Mouse (Mus musculus): ENCODE measurements around the gene Tmcc3. TPM values are rescaled to one million over a fixed set of nuclear protein-coding genes. Genes with fewer than 3 reads are reported as not detected.

Tmcc3 gene
- polyA plus RNA-seq, 1 experiment from 2014 or later = 11.3 TPM

DNA sequence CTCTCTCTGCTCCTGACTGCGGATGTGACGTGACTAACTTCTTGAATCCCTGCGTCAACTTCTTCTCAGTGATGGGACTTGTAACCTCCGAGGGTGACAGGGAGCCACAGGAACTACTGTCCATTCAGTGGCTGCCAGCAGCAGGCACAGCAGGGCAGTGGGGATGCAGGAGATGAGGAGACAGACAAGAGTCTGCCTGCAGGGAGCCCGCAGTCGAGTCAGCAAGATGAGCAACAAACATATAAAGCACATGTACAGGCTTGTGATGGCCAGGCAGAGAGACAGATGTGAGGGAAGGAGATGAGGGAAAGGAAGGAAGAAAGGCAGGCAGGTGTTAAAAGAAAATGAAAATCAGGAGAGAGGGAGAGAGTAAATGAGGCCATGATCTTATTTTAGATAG, 308.8 kb downstream of the Tmcc3 start:
- Histone ChIP-seq H3K4me3 (replicated peaks; ENCODE audit: low read depth, low read length) (no peak overlapping the region), H3K9me3 (ENCODE audit: control insufficient read depth, low read length) (no peaks in the 10 kb centered on the region), H3K4me2 (ENCODE audit: low read length) (no peak overlapping the region), H3K36me3 (ENCODE audit: control insufficient read depth, insufficient read depth, low read length) (no peaks in the 10 kb centered on the region), H3K27ac (replicated peaks; ENCODE audit: low read depth, low read length) (no peak overlapping the region), H3K27me3 (ENCODE audit: control insufficient read depth, insufficient read depth, low read length) (no peaks in the 10 kb centered on the region), H3K9ac (replicated peaks; ENCODE audit: low read length) (no peak overlapping the region), H3K4me1 (ENCODE audit: control insufficient read depth, insufficient read depth, low read length) (peaks cover 35% of the 10 kb centered on the region)
- DNase-seq = no peak
- WGBS = 62% methylated on average over 6 of the region's 6 CpGs
- ATAC-seq (ENCODE audit: low FRiP score, low TSS enrichment) = no peak

DNA sequence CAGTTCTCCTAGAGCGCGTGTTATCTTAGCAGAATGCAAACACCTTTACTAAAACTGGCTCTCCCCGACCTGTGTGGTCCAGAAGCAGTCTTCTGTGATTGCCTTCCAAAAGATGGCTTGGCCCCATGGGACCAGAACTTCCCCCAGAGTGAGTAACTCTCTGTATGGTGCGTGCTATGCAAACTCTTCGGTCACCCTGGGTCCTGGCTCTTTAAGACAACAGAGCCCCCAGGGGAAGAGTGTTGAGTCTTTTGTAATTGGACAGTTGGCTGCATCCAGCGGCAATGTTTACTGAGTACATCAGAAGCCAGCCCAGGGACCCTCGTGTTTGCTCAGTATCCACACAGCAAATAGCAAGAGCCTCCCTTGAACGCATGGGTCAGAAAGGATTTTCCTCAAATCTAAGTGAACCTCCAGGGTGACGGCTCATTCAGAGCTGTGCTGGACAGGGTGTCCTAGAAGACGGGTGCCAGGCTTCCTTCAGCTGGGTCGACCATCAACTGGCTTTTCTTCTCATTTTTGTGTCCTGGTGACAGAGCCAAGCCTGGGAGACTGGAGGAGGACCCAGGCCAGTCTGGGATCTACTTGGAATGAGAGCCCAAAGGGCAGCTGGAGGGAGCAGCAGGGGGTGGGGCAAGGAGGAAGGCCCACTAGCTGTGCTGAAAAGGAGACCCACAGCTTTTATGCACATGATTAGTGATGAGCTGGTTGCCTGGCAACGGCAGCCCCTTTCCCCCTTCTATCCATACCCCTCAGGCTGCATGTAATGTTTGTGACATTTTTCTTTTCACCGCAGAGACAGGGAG, 309.9 kb downstream of the Tmcc3 start:
- peak; percentile 85 for ATAC-seq (ENCODE audit: low FRiP score, low TSS enrichment)
- Histone ChIP-seq H3K9ac (replicated peaks; ENCODE audit: low read length) (peak overlapping the region; percentile 24; the same call in 1 of the 2 replicates), H3K4me1 (ENCODE audit: control insufficient read depth, insufficient read depth, low read length) (peaks cover 35% of the 10 kb centered on the region), H3K27ac (replicated peaks; ENCODE audit: low read depth, low read length) (peak overlapping the region; percentile 89), H3K27me3 (ENCODE audit: control insufficient read depth, insufficient read depth, low read length) (no peaks in the 10 kb centered on the region), H3K36me3 (ENCODE audit: control insufficient read depth, insufficient read depth, low read length) (no peaks in the 10 kb centered on the region), H3K4me2 (ENCODE audit: low read length) (peak overlapping the region; percentile 48), H3K4me3 (replicated peaks; ENCODE audit: low read depth, low read length) (no peak overlapping the region), H3K9me3 (ENCODE audit: control insufficient read depth, low read length) (no peaks in the 10 kb centered on the region)
- 3% methylated on average over 13 of the region's 13 CpGs for WGBS
- peak; percentile 87 for DNase-seq

DNA sequence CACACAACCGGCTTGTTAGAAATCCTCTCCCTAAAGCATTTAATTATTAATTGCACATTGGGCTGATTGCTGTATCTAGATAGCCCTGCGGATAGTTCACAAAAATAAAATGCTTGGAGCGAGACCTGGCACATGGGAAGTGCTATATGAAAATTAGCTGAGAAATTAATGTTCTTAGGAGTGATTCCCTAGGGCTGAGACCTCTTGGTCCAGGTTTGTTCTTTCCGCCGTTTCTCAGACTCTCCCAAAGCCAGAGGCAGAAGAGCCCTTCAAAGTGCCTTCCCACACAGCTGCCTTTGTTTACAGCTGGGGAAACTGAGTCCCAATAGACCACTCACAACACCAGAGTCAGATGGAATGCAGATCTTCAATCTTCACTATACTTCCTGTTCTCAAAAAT, 310.5 kb downstream of the Tmcc3 start:
- Histone ChIP-seq H3K9me3 (ENCODE audit: control insufficient read depth, low read length) (no peaks in the 10 kb centered on the region), H3K4me1 (ENCODE audit: control insufficient read depth, insufficient read depth, low read length) (peaks cover 35% of the 10 kb centered on the region), H3K4me3 (replicated peaks; ENCODE audit: low read depth, low read length) (no peak overlapping the region), H3K4me2 (ENCODE audit: low read length) (peak overlapping the region; percentile 48), H3K27ac (replicated peaks; ENCODE audit: low read depth, low read length) (peak overlapping the region; percentile 89), H3K9ac (replicated peaks; ENCODE audit: low read length) (no peak overlapping the region), H3K36me3 (ENCODE audit: control insufficient read depth, insufficient read depth, low read length) (no peaks in the 10 kb centered on the region), H3K27me3 (ENCODE audit: control insufficient read depth, insufficient read depth, low read length) (no peaks in the 10 kb centered on the region)
- 5% methylated on average over 5 of the region's 5 CpGs for WGBS
- ATAC-seq (ENCODE audit: low FRiP score, low TSS enrichment) (peak; percentile 13; the same call in 1 of the 2 replicates), DNase-seq (no peak)

DNA sequence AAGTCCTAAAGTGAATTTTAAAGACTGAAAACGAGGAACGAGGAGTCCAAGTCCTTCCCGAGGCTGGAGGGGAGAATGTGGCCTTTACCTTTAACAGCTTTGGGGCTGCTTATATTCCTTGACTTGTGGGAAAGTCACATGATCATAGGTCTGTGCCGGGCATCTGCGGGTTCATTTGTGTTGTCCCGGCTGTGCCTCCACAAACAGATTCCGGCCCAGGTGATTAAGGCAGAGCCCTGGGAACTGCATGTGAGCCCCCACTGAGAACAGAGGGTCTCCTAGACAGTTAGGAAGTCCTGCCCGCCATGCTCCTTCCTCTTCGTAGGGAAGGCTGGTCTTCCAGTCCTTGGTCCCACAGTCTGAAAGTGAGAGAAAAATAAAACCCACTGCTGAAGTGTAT, 311.1 kb downstream of the Tmcc3 start:
- WGBS = 23% methylated on average over 9 of the region's 9 CpGs
- Histone ChIP-seq H3K27me3 (ENCODE audit: control insufficient read depth, insufficient read depth, low read length) (no peaks in the 10 kb centered on the region), H3K4me3 (replicated peaks; ENCODE audit: low read depth, low read length) (no peak overlapping the region), H3K27ac (replicated peaks; ENCODE audit: low read depth, low read length) (peak overlapping the region; percentile 89), H3K4me2 (ENCODE audit: low read length) (peak overlapping the region; percentile 48), H3K9me3 (ENCODE audit: control insufficient read depth, low read length) (no peaks in the 10 kb centered on the region), H3K9ac (replicated peaks; ENCODE audit: low read length) (no peak overlapping the region), H3K4me1 (ENCODE audit: control insufficient read depth, insufficient read depth, low read length) (peaks cover 35% of the 10 kb centered on the region), H3K36me3 (ENCODE audit: control insufficient read depth, insufficient read depth, low read length) (no peaks in the 10 kb centered on the region)
- ATAC-seq (ENCODE audit: low FRiP score, low TSS enrichment) (no peak), DNase-seq (peak; percentile 47)

DNA sequence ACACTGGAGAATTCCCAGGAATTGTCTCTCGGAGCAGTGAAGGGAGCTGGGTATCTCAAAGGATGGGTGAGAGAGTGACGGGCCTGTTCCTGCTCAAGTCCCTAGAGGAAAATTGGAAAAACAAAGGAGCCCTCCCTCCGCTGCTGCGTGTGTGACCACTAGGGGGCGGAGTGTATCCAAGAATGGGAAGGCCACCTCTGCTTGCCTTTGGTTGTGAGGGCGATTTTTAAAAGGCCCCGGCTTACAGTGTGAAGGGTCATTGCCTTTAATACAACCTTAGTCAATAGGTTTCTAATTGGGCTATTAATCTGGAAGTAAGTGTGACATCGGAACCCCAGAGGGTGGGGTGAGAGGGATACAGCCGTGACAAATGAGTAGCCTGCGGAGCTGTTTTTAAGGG, 311.9 kb downstream of the Tmcc3 start:
- no peaks in the 10 kb centered on the region for H3K36me3 ChIP-seq (ENCODE audit: control insufficient read depth, insufficient read depth, low read length)
- no peaks in the 10 kb centered on the region for H3K27me3 ChIP-seq (ENCODE audit: control insufficient read depth, insufficient read depth, low read length)

DNA sequence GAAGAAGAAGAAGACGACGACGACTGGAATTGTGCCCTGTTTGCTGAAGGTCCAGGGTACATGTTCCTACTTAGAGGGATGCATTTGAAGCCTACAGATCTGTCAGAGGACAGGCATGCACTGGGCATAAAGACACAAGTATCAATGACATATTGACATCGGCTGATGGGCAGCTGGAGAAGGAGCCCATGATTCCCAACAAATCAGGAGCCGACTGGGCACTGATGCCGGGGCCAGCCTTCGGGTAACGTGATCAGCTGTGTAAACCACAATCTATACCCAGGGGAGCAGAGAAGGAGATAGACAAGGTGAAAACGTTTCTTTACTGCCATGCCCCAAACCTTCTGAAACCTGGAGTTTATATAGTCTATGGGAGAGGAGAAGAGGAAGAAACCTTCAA, 313.3 kb downstream of the Tmcc3 start:
- Histone ChIP-seq H3K27ac (replicated peaks; ENCODE audit: low read depth, low read length) (no peak overlapping the region), H3K4me2 (ENCODE audit: low read length) (no peak overlapping the region), H3K4me1 (ENCODE audit: control insufficient read depth, insufficient read depth, low read length) (peaks cover 35% of the 10 kb centered on the region), H3K9me3 (ENCODE audit: control insufficient read depth, low read length) (no peaks in the 10 kb centered on the region), H3K4me3 (replicated peaks; ENCODE audit: low read depth, low read length) (no peak overlapping the region), H3K36me3 (ENCODE audit: control insufficient read depth, insufficient read depth, low read length) (no peaks in the 10 kb centered on the region), H3K27me3 (ENCODE audit: control insufficient read depth, insufficient read depth, low read length) (no peaks in the 10 kb centered on the region), H3K9ac (replicated peaks; ENCODE audit: low read length) (no peak overlapping the region)
- 90% methylated on average over 9 of the region's 9 CpGs for WGBS
- DNase-seq (no peak), ATAC-seq (ENCODE audit: low FRiP score, low TSS enrichment) (no peak)

More for the DNA sequence above, 311.9 kb downstream of the Tmcc3 start:
- ATAC-seq (ENCODE audit: low FRiP score, low TSS enrichment) = peak; percentile 63
- peak; percentile 93 for DNase-seq
- no peak overlapping the region for H3K4me3 ChIP-seq (replicated peaks; ENCODE audit: low read depth, low read length)
- 2% methylated on average over 10 of the region's 10 CpGs for WGBS
- peaks cover 35% of the 10 kb centered on the region for H3K4me1 ChIP-seq (ENCODE audit: control insufficient read depth, insufficient read depth, low read length)
- H3K9ac ChIP-seq (replicated peaks; ENCODE audit: low read length) = no peak overlapping the region
- H3K27ac ChIP-seq (replicated peaks; ENCODE audit: low read depth, low read length) = peak overlapping the region; percentile 89
- no peaks in the 10 kb centered on the region for H3K9me3 ChIP-seq (ENCODE audit: control insufficient read depth, low read length)
- no peak overlapping the region for H3K4me2 ChIP-seq (ENCODE audit: low read length)

DNA sequence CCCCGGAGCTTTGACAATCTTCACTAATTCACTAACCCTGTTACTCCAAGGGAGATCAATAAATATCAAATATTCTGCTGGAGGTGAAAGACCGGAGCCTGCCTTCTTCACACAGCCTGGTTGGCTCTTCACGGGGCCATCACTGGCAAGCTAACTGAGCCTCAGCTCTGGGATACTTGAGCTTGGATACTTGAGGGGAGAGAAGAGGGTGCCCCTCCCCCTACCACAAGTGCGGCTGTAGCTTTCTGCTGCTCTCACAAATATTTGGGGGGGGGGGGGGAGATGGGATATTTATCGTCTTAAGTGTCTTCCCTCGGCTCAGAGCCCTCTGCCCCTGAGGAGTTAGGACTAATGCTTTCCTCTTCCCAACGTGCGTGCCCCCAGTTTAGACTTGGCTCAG, 313.9 kb downstream of the Tmcc3 start:
- no peak overlapping the region for H3K27ac ChIP-seq (replicated peaks; ENCODE audit: low read depth, low read length)
- no peak overlapping the region for H3K9ac ChIP-seq (replicated peaks; ENCODE audit: low read length)
- WGBS = 80% methylated on average over 8 of the region's 8 CpGs
- H3K4me2 ChIP-seq (ENCODE audit: low read length) = no peak overlapping the region
- DNase-seq = no peak
- H3K36me3 ChIP-seq (ENCODE audit: control insufficient read depth, insufficient read depth, low read length) = no peaks in the 10 kb centered on the region
- no peaks in the 10 kb centered on the region for H3K27me3 ChIP-seq (ENCODE audit: control insufficient read depth, insufficient read depth, low read length)
- H3K4me1 ChIP-seq (ENCODE audit: control insufficient read depth, insufficient read depth, low read length) = peaks cover 33% of the 10 kb centered on the region
- H3K9me3 ChIP-seq (ENCODE audit: control insufficient read depth, low read length) = no peaks in the 10 kb centered on the region
- no peak overlapping the region for H3K4me3 ChIP-seq (replicated peaks; ENCODE audit: low read depth, low read length)
- no peak for ATAC-seq (ENCODE audit: low FRiP score, low TSS enrichment)

DNA sequence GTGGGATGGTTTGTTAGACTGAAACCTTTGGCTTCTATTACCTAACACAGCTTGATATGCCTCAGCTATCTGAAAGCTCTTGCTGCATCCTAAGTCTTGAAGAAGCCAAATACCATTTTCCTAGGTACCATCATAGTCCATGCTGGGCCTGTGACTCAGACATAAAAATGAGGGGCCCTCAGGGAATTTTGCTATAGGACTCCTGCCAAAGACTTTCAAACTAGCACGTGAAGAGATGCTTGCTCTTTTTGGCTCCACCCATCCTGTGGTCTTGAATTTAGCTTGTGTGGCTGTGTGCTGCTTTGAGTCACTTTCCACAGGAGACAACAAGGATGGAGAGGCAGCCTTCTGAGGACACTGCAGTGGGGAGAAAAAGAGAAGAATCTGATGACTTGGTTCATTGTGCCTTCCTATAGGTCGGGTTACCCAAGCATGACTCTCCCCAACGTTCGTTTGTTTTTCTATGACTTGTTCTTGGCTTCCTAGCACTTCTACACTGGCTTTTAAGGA, 319.1 kb downstream of the Tmcc3 start:
- 71% methylated on average over 4 of the region's 4 CpGs for WGBS
- Histone ChIP-seq H3K9me3 (ENCODE audit: control insufficient read depth, low read length) (no peaks in the 10 kb centered on the region), H3K9ac (replicated peaks; ENCODE audit: low read length) (no peak overlapping the region), H3K4me1 (ENCODE audit: control insufficient read depth, insufficient read depth, low read length) (no peaks in the 10 kb centered on the region), H3K27me3 (ENCODE audit: control insufficient read depth, insufficient read depth, low read length) (no peaks in the 10 kb centered on the region), H3K27ac (replicated peaks; ENCODE audit: low read depth, low read length) (no peak overlapping the region), H3K36me3 (ENCODE audit: control insufficient read depth, insufficient read depth, low read length) (no peaks in the 10 kb centered on the region), H3K4me3 (replicated peaks; ENCODE audit: low read depth, low read length) (no peak overlapping the region), H3K4me2 (ENCODE audit: low read length) (no peak overlapping the region)
- ATAC-seq (ENCODE audit: low FRiP score, low TSS enrichment) = no peak
- no peak for DNase-seq

DNA sequence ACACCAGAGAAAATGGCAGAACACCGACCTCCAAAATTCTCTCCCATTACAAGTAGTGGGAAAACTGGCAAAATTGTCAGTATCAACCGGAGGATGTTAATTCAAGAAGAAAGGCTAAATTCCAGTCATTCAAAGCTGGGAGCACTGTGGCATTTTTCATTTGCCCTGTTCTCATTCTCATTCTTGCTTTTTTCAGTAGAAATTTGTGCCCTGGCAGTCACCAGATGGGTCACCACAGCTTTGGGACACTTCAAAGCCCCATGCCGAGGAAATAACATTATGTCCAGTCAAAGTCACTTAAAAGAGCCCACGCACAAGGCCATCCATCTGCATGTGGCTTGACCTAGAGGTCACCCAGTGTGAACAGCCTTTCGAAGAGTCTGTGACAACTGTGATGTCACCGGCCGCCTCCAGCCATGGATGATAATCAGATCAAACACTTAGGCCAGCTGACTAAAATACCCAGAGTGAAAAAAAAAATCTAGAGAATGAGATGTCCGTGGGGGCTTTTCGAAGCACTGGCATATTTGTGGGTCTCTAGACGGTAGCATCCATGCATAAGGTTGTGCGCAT, 319.9 kb downstream of the Tmcc3 start:
- 56% methylated on average over 11 of the region's 11 CpGs for WGBS
- no peak overlapping the region for H3K4me2 ChIP-seq (ENCODE audit: low read length)
- no peak for ATAC-seq (ENCODE audit: low FRiP score, low TSS enrichment)
- no peaks in the 10 kb centered on the region for H3K4me1 ChIP-seq (ENCODE audit: control insufficient read depth, insufficient read depth, low read length)
- H3K27ac ChIP-seq (replicated peaks; ENCODE audit: low read depth, low read length) = no peak overlapping the region
- no peaks in the 10 kb centered on the region for H3K36me3 ChIP-seq (ENCODE audit: control insufficient read depth, insufficient read depth, low read length)
- H3K4me3 ChIP-seq (replicated peaks; ENCODE audit: low read depth, low read length) = no peak overlapping the region
- H3K9me3 ChIP-seq (ENCODE audit: control insufficient read depth, low read length) = no peaks in the 10 kb centered on the region
- no peak for DNase-seq
- H3K9ac ChIP-seq (replicated peaks; ENCODE audit: low read length) = no peak overlapping the region
- no peaks in the 10 kb centered on the region for H3K27me3 ChIP-seq (ENCODE audit: control insufficient read depth, insufficient read depth, low read length)

All from midbrain, embryonic 14.5 days (tissue).